Mouse (Mus musculus): ENCODE results near the gene Ppp2r5e. TPM values are rescaled to one million over a fixed set of nuclear protein-coding genes. Genes with fewer than 3 reads are reported as not detected.

Gene Ppp2r5e
- polyA plus RNA-seq, 1 experiment from 2014 or later: 15.3 TPM

- 0 out of 2 replicates have a peak, but pooled peaks cover 3% of the 10 kb centered on the region for H3K4me1 ChIP-seq (ENCODE audit: control insufficient read depth, insufficient read depth, low read length)
- no peak overlapping the region for H3K9ac ChIP-seq (ENCODE audit: low read depth, low read length)
- whole genome bisulfite sequencing: 74% methylated on average over 5 of the region's 5 CpGs
- no peaks in the 10 kb centered on the region for H3K36me3 ChIP-seq (ENCODE audit: control insufficient read depth, insufficient read depth, low read length)
- H3K27ac ChIP-seq (replicated peaks; ENCODE audit: low read depth, low read length): no peak overlapping the region
- DNase-seq (ENCODE audit: low spot score) (peak; percentile 15), ATAC-seq (ENCODE audit: low read depth) (no peak)
- H3K9me3 ChIP-seq (ENCODE audit: control insufficient read depth, low read length): no peaks in the 10 kb centered on the region
- no peak overlapping the region for H3K4me3 ChIP-seq (ENCODE audit: low read depth, low read length)
- no peak overlapping the region for H3K4me2 ChIP-seq (ENCODE audit: low read depth, low read length)
- no peaks in the 10 kb centered on the region for H3K27me3 ChIP-seq (replicated peaks; ENCODE audit: control insufficient read depth, insufficient read depth, low read length)
Observed at GRCm38 (mm10) chr12:75567745-75568144, 28.3 kb downstream of the Ppp2r5e start.

GRCm38 (mm10) chr12:75565756-75566155 lies 30.3 kb downstream of the Ppp2r5e start:
- DNase-seq (ENCODE audit: low spot score) (no peak), ATAC-seq (ENCODE audit: low read depth) (no peak)
- H3K4me3 ChIP-seq (ENCODE audit: low read depth, low read length): no peak overlapping the region
- no peak overlapping the region for H3K9ac ChIP-seq (ENCODE audit: low read depth, low read length)
- no peaks in the 10 kb centered on the region for H3K27me3 ChIP-seq (replicated peaks; ENCODE audit: control insufficient read depth, insufficient read depth, low read length)
- no peak overlapping the region for H3K27ac ChIP-seq (replicated peaks; ENCODE audit: low read depth, low read length)
- 82% methylated on average over 5 of the region's 5 CpGs for WGBS
- H3K4me1 ChIP-seq (ENCODE audit: control insufficient read depth, insufficient read depth, low read length): 0 out of 2 replicates have a peak, but pooled peaks cover 3% of the 10 kb centered on the region
- no peaks in the 10 kb centered on the region for H3K9me3 ChIP-seq (ENCODE audit: control insufficient read depth, low read length)
- no peaks in the 10 kb centered on the region for H3K36me3 ChIP-seq (ENCODE audit: control insufficient read depth, insufficient read depth, low read length)
- H3K4me2 ChIP-seq (ENCODE audit: low read depth, low read length): no peak overlapping the region

GRCm38 (mm10) chr12:75564498-75564897 lies 31.5 kb downstream of the Ppp2r5e start:
- Histone ChIP-seq H3K27me3 (replicated peaks; ENCODE audit: control insufficient read depth, insufficient read depth, low read length) (no peaks in the 10 kb centered on the region), H3K9me3 (ENCODE audit: control insufficient read depth, low read length) (no peaks in the 10 kb centered on the region), H3K9ac (ENCODE audit: low read depth, low read length) (no peak overlapping the region), H3K4me3 (ENCODE audit: low read depth, low read length) (no peak overlapping the region), H3K4me1 (ENCODE audit: control insufficient read depth, insufficient read depth, low read length) (0 out of 2 replicates have a peak, but pooled peaks cover 3% of the 10 kb centered on the region), H3K27ac (replicated peaks; ENCODE audit: low read depth, low read length) (no peak overlapping the region), H3K36me3 (ENCODE audit: control insufficient read depth, insufficient read depth, low read length) (no peaks in the 10 kb centered on the region), H3K4me2 (ENCODE audit: low read depth, low read length) (no peak overlapping the region)
- 90% methylated on average over 1 of the region's 1 CpGs for WGBS
- ATAC-seq (ENCODE audit: low read depth) (no peak), DNase-seq (ENCODE audit: low spot score) (no peak)

GRCm38 (mm10) chr12:75562996-75563618 lies 32.9 kb downstream of the Ppp2r5e start:
- H3K36me3 ChIP-seq (ENCODE audit: control insufficient read depth, insufficient read depth, low read length): no peaks in the 10 kb centered on the region
- 0 out of 2 replicates have a peak, but pooled peaks have one; percentile 26 for ATAC-seq (ENCODE audit: low read depth)
- no peak overlapping the region for H3K4me2 ChIP-seq (ENCODE audit: low read depth, low read length)
- no peak overlapping the region for H3K4me3 ChIP-seq (ENCODE audit: low read depth, low read length)
- peaks cover 14% of the 10 kb centered on the region for H3K4me1 ChIP-seq (ENCODE audit: control insufficient read depth, insufficient read depth, low read length)
- no peaks in the 10 kb centered on the region for H3K9me3 ChIP-seq (ENCODE audit: control insufficient read depth, low read length)
- no peaks in the 10 kb centered on the region for H3K27me3 ChIP-seq (replicated peaks; ENCODE audit: control insufficient read depth, insufficient read depth, low read length)
- no peak overlapping the region for H3K9ac ChIP-seq (ENCODE audit: low read depth, low read length)
- peak; percentile 29 for DNase-seq (ENCODE audit: low spot score)
- WGBS: 78% methylated on average over 1 of the region's 1 CpGs
- H3K27ac ChIP-seq (replicated peaks; ENCODE audit: low read depth, low read length): no peak overlapping the region

GRCm38 (mm10) chr12:75560681-75561387 lies 35.2 kb downstream of the Ppp2r5e start:
- DNase-seq (ENCODE audit: low spot score) (no peak), ATAC-seq (ENCODE audit: low read depth) (no peak)
- Histone ChIP-seq H3K36me3 (ENCODE audit: control insufficient read depth, insufficient read depth, low read length) (no peaks in the 10 kb centered on the region), H3K4me2 (ENCODE audit: low read depth, low read length) (no peak overlapping the region), H3K27ac (replicated peaks; ENCODE audit: low read depth, low read length) (no peak overlapping the region), H3K27me3 (replicated peaks; ENCODE audit: control insufficient read depth, insufficient read depth, low read length) (no peaks in the 10 kb centered on the region), H3K4me1 (ENCODE audit: control insufficient read depth, insufficient read depth, low read length) (peaks cover 20% of the 10 kb centered on the region), H3K4me3 (ENCODE audit: low read depth, low read length) (no peak overlapping the region), H3K9me3 (ENCODE audit: control insufficient read depth, low read length) (no peaks in the 10 kb centered on the region), H3K9ac (ENCODE audit: low read depth, low read length) (no peak overlapping the region)
- WGBS: 75% methylated on average over 4 of the region's 4 CpGs

- no peak for ATAC-seq (ENCODE audit: low read depth)
- no peak for DNase-seq (ENCODE audit: low spot score)
- WGBS: 63% methylated on average over 2 of the region's 2 CpGs
Observed at GRCm38 (mm10) chr12:75559196-75559595, 36.8 kb downstream of the Ppp2r5e start.

GRCm38 (mm10) chr12:75557813-75558212 lies 38.2 kb downstream of the Ppp2r5e start:
- Histone ChIP-seq H3K27me3 (replicated peaks; ENCODE audit: control insufficient read depth, insufficient read depth, low read length) (no peaks in the 10 kb centered on the region), H3K36me3 (ENCODE audit: control insufficient read depth, insufficient read depth, low read length) (no peaks in the 10 kb centered on the region), H3K9ac (ENCODE audit: low read depth, low read length) (no peak overlapping the region), H3K9me3 (ENCODE audit: control insufficient read depth, low read length) (no peaks in the 10 kb centered on the region), H3K4me3 (ENCODE audit: low read depth, low read length) (no peak overlapping the region), H3K4me2 (ENCODE audit: low read depth, low read length) (no peak overlapping the region), H3K4me1 (ENCODE audit: control insufficient read depth, insufficient read depth, low read length) (peaks cover 20% of the 10 kb centered on the region), H3K27ac (replicated peaks; ENCODE audit: low read depth, low read length) (no peak overlapping the region)
- DNase-seq (ENCODE audit: low spot score): no peak
- WGBS: 62% methylated on average over 2 of the region's 2 CpGs
- ATAC-seq (ENCODE audit: low read depth): no peak

More at GRCm38 (mm10) chr12:75559196-75559595, 36.8 kb downstream of the Ppp2r5e start:
- no peaks in the 10 kb centered on the region for H3K27me3 ChIP-seq (replicated peaks; ENCODE audit: control insufficient read depth, insufficient read depth, low read length)
- no peak overlapping the region for H3K4me3 ChIP-seq (ENCODE audit: low read depth, low read length)
- H3K9ac ChIP-seq (ENCODE audit: low read depth, low read length): no peak overlapping the region
- no peak overlapping the region for H3K4me2 ChIP-seq (ENCODE audit: low read depth, low read length)
- peaks cover 20% of the 10 kb centered on the region for H3K4me1 ChIP-seq (ENCODE audit: control insufficient read depth, insufficient read depth, low read length)
- no peak overlapping the region for H3K27ac ChIP-seq (replicated peaks; ENCODE audit: low read depth, low read length)
- no peaks in the 10 kb centered on the region for H3K36me3 ChIP-seq (ENCODE audit: control insufficient read depth, insufficient read depth, low read length)
- H3K9me3 ChIP-seq (ENCODE audit: control insufficient read depth, low read length): no peaks in the 10 kb centered on the region

- WGBS: 63% methylated on average over 3 of the region's 3 CpGs
- no peak overlapping the region for H3K4me2 ChIP-seq (ENCODE audit: low read depth, low read length)
Observed at GRCm38 (mm10) chr12:75555032-75555431, 41.0 kb downstream of the Ppp2r5e start.

More at GRCm38 (mm10) chr12:75555032-75555431, 41.0 kb downstream of the Ppp2r5e start:
- H3K4me1 ChIP-seq (ENCODE audit: control insufficient read depth, insufficient read depth, low read length): peaks cover 20% of the 10 kb centered on the region
- H3K27ac ChIP-seq (replicated peaks; ENCODE audit: low read depth, low read length): no peak overlapping the region
- no peaks in the 10 kb centered on the region for H3K9me3 ChIP-seq (ENCODE audit: control insufficient read depth, low read length)
- H3K9ac ChIP-seq (ENCODE audit: low read depth, low read length): no peak overlapping the region
- H3K4me3 ChIP-seq (ENCODE audit: low read depth, low read length): no peak overlapping the region
- ATAC-seq (ENCODE audit: low read depth) (no peak), DNase-seq (ENCODE audit: low spot score) (no peak)
- no peaks in the 10 kb centered on the region for H3K27me3 ChIP-seq (replicated peaks; ENCODE audit: control insufficient read depth, insufficient read depth, low read length)
- H3K36me3 ChIP-seq (ENCODE audit: control insufficient read depth, insufficient read depth, low read length): no peaks in the 10 kb centered on the region
